Mouse (Mus musculus) megakaryocyte, embryonic 14.5 days (primary cell): Measurements from ENCODE around the gene Ppil4.

Source experiments
- FLI1 ChIP-seq: IDR thresholded peaks from 2 replicates; pipeline ENCODE4 v1.6.1; 2012; ENCODE audit warnings: low read length, inconsistent platforms, mixed read lengths
- GATA1 ChIP-seq: IDR thresholded peaks from 3 replicates; pipeline ENCODE4 v1.6.1; 2012; ENCODE audit warnings: mixed read lengths, low read length, inconsistent platforms, borderline replicate concordance

GRCm38 (mm10) chr10:7781214-7781613 is 11.5 kb upstream of the Ppil4 start:
- TF ChIP-seq GATA1 (no peak), FLI1 (no peak)
